Mouse (Mus musculus): ENCODE results near the gene Itga11.

Gene Itga11

DNA sequence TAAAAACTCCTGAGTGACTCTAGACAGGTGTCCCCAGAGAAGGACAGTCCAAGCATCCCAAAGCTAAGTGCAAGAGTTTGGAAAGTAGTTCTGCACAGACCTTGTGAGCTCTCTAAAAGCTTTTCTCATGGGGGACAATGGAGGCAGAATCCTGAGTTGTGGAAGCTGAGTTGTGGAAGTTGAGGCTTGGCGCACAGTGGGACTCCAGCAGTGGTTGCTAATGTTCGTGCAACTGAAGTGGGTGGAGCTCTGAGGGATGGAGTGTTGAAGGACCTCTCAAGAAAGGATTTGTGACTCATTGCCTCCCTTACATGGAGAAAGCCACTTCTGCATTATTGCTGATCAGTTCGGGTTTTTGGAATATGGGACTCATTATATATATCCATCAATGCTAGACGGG lies 1.8 kb downstream of the Itga11 start:
- DNase-seq (ENCODE audit: low spot score in 2 of 2) = no peak

- no peak for DNase-seq (ENCODE audit: low spot score in 2 of 2)
Measured at GRCm38 (mm10) chr9:62684311-62684710, 6.7 kb downstream of the Itga11 start.

DNA sequence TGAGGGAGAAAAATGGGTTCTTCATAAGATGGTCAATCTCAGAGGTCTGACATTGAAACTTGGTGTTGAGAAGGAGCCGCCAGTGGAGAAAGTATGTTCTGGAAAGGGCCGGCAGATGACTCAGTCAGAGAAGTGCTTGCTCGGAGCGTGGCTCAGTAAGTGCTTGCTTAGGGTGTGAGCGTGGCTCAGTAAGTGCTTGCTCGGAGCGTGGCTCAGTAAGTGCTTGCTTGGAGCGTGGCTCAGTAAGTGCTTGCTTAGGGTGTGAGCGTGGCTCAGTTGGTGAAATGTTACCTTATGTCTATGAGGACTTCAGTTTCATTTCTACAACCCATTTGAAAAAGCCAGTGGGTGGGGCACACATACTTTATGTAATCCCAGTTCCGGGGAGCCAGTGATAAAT lies 12.1 kb downstream of the Itga11 start:
- DNase-seq (ENCODE audit: low spot score in 2 of 2) = no peak

DNA sequence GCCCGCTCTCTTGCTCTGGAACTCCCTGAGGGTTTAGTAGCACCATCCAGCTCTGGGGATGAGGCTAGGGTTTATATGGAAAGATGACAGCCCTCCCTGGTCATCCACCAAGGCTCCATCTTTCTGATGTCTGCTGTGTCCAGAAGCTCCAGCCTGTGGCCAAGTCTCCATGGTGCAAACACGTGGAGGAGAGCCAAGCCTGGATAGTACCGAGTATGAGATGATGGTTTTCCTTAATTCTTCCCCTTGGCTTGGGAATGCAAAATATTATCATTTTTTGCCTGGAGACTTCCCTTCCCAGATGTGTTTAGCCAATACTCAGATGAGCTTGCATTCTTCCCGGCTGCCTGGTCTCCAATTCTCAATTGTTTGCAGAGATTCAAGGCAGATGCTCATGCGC lies 16.4 kb downstream of the Itga11 start:
- DNase-seq (ENCODE audit: low spot score in 2 of 2) = no peak

DNA sequence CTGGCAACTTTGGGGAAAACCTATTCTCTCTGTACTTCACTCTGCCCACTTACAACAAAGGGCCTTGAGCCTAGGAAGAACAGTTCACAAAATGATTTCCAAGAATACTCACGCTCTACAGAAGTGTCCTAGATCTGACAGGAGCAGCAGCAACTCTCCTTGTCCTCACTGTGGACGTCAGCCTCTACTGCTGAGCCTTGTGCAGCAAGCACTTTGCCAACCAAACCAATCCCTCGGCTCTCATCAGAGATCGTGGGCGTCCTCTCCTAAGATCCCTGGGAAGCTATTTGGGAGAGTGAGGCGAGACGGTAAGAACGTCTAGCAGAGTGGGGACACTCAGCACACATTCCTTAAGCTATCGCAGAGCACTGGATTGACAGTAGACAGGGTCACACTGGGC lies 17.6 kb downstream of the Itga11 start:
- no peak for DNase-seq (ENCODE audit: low spot score in 2 of 2)

DNA sequence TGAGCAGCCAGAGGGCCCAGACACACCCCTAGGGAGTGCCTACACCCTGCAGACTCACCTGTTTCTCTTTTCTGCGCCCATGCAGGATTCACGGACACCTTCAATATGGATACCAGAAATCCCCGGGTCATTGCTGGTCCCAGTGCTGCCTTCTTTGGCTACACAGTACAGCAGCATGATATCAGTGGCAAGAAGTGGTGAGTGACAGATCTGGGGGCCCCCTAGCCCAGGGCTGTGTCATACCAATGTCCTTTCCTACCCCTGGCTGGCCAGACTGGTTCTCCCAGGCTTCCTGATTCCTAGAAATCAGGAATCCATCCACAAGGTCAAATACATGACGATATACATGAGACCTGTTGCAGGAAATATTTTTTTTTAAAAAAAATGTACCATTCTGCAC lies 19.2 kb downstream of the Itga11 start:
- no peak for DNase-seq (ENCODE audit: low spot score in 2 of 2)

GRCm38 (mm10) chr9:62707267-62707666 lies 29.6 kb downstream of the Itga11 start:
- DNase-seq (ENCODE audit: low spot score in 2 of 2) = no peak

DNA sequence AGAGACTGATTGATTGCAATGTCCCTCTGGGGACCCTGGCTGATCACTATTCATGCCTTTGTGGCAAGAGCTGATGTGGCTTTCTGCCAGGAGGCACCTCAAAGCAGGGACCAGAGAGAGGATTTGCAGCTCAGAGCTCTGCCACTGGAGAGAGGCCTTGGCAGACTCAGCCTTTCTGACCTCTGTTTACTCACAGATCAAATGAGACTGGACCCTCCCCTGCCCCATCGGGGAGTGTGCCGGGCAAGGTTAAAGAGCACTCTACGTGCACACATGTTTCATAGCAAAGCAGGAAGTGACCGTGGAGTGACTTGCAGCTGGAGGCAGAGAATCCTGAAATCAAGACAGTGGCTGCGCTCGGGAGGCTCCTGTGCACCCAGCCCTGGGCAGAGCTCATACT lies 30.2 kb downstream of the Itga11 start:
- DNase-seq (ENCODE audit: low spot score in 2 of 2) = no peak

- no peak for DNase-seq (ENCODE audit: low spot score in 2 of 2)
Measured at GRCm38 (mm10) chr9:62709983-62710382, 32.4 kb downstream of the Itga11 start.

- no peak for DNase-seq (ENCODE audit: low spot score in 2 of 2)
Measured at GRCm38 (mm10) chr9:62712374-62712773, 34.7 kb downstream of the Itga11 start.

DNA sequence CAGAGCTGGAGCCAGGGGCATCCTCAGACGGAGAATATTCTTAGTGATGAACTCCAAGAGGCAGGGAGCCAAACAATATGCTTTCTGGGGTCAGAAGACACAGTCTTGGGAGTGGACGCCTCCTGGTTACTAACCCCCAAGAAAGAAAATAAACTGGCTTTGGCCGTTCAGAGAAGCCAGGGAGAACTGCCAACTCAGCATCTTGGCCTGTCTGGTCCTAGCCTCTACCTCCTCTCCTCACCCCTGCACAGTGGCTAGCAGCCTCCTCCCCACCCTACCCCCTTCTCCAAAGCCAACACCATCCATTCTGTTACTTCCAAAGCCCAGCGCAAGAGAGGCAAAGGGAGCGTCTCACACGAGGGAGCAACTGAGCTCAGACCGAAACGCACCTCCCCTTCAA lies 35.4 kb downstream of the Itga11 start:
- no peak for DNase-seq (ENCODE audit: low spot score in 2 of 2)

GRCm38 (mm10) chr9:62714336-62714735 lies 36.7 kb downstream of the Itga11 start:
- DNase-seq (ENCODE audit: low spot score in 2 of 2) = no peak

DNA sequence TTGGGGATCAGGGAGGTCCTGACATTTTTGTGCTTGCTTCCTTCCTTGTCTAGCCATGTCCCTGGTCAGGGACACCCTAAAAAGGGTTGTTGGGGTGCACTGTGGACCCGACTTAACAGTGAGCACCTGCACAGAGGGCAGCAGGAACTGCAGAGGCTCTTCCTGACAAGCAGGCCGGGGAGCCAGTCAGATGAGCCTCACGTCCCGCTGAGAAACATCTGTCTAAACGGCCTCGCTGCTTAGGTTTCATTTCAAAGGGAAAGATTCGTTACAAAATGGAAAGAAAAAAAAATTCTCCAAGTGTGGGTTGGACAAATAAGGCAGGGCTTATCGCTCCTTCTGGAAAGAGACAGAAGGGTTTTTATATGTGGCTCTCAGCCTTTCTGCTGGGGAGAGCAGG lies 40.4 kb downstream of the Itga11 start:
- DNase-seq (ENCODE audit: low spot score in 2 of 2) = no peak

- no peak for DNase-seq (ENCODE audit: low spot score in 2 of 2)
Measured at GRCm38 (mm10) chr9:62721791-62722190, 44.2 kb downstream of the Itga11 start.

GRCm38 (mm10) chr9:62722716-62723115 lies 45.1 kb downstream of the Itga11 start:
- no peak for DNase-seq (ENCODE audit: low spot score in 2 of 2)

DNA sequence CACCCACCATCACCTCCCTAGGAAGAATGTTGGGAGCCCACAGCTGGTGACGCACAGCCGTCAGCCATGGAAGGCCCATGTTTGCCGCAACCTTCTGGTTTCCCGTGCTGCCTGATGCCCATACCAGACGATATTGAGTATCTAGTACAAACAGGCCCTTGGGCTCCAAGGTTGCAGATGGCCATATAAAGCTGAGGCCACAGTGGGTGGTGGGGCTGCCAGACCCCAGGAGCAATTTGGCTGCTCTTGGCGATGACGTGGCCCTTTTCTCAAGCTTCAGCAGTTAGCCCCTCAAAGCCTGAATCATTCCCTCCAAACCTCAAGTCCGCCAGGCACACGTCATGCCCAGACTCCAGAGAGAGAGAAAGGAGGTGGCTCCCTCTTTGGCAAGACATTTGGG lies 46.5 kb downstream of the Itga11 start:
- DNase-seq (ENCODE audit: low spot score in 2 of 2) = no peak

DNA sequence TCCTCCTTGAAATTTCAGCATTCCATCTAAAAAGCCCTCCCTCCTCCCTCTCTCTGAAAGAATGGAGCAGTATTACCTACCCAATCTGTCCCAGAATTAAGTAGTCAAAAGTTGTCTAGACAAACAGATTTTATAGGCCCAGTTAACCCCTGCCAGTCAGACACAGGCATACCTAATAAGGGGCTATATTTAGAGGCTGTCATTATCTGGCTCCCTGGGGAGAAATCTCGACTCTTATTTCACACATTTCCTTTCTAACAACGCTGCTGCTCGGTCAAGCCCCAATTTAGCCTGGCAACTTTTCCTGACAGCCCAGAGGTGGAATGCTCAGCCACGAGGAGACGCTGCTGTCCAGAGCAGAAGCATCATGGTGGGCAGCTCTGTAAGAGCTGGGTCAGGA lies 47.6 kb downstream of the Itga11 start:
- no peak for DNase-seq (ENCODE audit: low spot score in 2 of 2)

DNA sequence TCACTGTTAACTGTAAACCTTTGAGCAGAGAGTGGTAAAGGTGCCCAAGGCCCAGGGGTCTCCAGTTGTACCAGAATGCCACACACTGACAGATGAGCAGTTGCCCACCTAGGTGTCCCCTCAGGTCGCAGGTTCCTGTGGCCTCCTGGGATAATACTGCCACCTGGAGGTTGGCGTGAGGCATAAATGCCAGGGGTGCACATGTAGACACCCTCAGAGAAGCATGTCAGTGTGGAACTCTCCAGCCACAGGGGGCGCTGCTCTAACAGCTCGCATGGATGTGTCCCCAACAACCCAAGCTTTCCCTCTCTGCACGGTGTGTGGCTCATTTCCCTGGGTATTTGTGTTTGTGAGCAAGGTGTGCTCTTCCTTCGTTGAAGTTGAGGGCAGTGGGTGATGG lies 48.8 kb downstream of the Itga11 start:
- DNase-seq (ENCODE audit: low spot score in 2 of 2) = no peak

GRCm38 (mm10) chr9:62744558-62745275 lies 67.1 kb downstream of the Itga11 start:
- peak in 1 of 2 experiments; percentile 73 for DNase-seq (ENCODE audit: low spot score in 2 of 2)

GRCm38 (mm10) chr9:62746646-62747045 lies 69.0 kb downstream of the Itga11 start:
- DNase-seq (ENCODE audit: low spot score in 2 of 2) = no peak

DNA sequence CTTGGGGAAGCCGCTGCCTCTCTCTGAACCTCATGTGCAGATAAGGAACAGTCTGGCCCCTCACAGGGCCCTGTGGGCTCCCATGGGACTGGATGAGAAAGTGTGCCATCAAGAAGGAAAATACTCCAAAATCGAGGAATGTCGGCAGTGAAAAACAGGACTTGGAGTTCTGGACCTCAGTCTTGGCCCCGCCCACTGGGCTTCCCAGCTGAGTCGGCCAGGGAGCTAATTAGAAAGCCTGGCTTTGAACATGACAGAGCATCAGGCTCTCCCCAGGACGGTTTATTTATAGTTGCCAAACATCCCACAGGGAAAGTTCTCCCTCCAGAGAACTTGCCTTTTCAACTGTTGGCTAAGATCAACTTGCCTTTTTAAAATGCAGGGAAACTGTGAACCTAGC lies 72.0 kb downstream of the Itga11 start:
- DNase-seq (ENCODE audit: low spot score in 2 of 2) = no peak

DNA sequence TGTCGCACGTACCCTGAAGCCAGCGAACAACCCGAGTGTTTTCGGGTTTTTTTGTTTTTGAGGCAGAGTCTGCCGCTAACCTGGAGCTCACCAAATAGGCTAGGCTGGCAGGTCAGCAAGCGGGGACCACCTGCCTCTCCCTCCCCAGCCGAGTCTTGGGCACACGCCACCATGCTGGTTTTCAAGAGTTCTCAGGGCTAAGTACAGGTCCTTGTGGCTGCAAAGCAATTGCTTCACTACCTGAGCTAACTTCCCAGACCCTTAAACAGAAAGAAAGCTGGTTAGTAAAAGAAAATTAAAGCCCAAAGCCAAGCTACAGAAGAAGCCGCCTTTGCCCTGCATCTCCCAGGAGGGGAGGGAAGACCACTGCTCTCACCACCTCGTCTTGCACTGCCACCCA lies 72.8 kb downstream of the Itga11 start:
- no peak for DNase-seq (ENCODE audit: low spot score in 2 of 2)

GRCm38 (mm10) chr9:62758288-62758687 lies 80.7 kb downstream of the Itga11 start:
- DNase-seq (ENCODE audit: low spot score in 2 of 2) = no peak

DNA sequence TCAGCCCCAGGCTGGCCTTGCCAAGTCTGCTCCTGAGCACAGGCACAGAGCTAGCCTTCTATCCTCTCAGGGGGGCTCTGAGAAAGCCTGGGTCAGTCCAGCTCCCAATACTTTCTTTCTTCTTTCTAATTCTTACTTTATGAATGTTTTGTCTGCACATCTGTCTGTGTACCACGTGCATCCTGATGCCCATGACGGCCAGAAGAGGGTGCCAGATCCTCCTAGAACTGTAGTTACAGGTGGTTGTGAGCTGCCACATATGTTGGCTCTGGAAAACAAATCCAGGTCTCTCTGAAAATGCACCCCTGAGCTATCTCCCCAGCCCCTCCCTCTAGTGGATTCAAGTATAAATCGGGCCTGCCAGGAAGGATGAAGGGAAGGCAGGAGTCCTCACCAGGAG lies 82.0 kb downstream of the Itga11 start:
- no peak for DNase-seq (ENCODE audit: low spot score in 2 of 2)

All from cerebellum, postnatal 4 days (tissue).